Mouse (Mus musculus): ENCODE data around the gene Gjb4. TPM values are rescaled to one million over a fixed set of nuclear protein-coding genes. Genes with fewer than 3 reads are reported as not detected.

Gjb4 gene
- total and polyA plus RNA-seq, 3 experiments = 0.14 TPM; not detected in 2

DNA sequence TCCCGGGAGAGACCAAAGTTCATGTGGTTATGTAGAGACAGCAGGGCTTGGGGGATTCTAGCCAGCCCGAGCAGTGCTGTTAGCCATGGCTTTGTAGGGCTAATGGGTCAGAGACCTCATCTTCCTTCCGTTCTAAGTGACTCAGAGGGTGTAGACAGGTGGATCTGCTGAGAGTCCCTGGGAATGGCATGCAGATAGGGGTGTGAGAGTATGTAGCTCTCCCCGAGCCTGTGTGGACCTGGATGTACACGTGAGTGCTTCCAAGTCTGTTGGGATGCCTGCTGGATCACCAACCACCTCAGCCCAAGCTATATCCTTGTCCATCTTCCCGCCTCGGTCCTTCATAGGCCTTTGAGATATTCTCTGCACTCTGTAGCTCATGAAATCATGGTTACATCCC, 25.5 kb downstream of the Gjb4 start:
- no peak overlapping the region for H3K4me3 ChIP-seq
- intact Hi-C loops (cut with DNase I) = no loop called here
- no peak for DNase-seq
- no peaks in the 10 kb centered on the region for H3K36me3 ChIP-seq (ENCODE audit: control insufficient read depth, insufficient read depth, low read length)
- H3K27ac ChIP-seq = no peak overlapping the region
- no peak overlapping the region for H3K9ac ChIP-seq (ENCODE audit: low read depth, low read length)
- H3K4me1 ChIP-seq (ENCODE audit: control insufficient read depth, insufficient read depth, low read length) = no peaks in the 10 kb centered on the region
- WGBS = 48% methylated on average over 7 of the region's 7 CpGs
- H3K79me2 ChIP-seq (replicated peaks; ENCODE audit: control insufficient read depth, insufficient read depth, low read length) = no peaks in the 10 kb centered on the region
- no peak for TF ChIP-seq EP300 (IDR thresholded peaks at IDR 0.05; ENCODE audit: insufficient read depth, low read depth, low read length)
- no peak for TF ChIP-seq CTCF (IDR thresholded peaks at IDR 0.05)
- no peak for TF ChIP-seq POLR2A (IDR thresholded peaks at IDR 0.05; ENCODE audit: insufficient read depth, low read depth, low read length)
- H3K27me3 ChIP-seq (ENCODE audit: control insufficient read depth, insufficient read depth, low read length) = peaks cover 8% of the 10 kb centered on the region

DNA sequence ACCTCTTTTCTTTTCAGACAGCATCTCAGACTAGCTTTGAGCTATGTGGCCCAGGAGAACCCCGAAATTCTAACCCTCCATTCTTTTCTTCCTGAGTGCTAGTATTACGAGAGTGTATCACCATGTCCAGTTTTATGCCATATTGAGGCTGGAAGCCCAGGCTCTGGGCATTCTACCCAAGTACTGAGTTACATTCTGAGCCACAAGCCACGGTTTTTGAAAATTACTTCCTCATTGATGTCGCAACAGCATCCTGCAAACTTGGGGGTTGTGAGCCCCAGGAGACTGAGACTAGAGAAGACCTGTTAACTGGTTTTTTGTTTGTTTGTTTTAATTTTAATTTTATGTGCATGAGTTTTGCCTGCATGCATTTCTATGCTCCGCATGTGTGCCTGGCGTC, 26.1 kb downstream of the Gjb4 start:
- Histone ChIP-seq H3K4me3 (no peak overlapping the region), H3K36me3 (ENCODE audit: control insufficient read depth, insufficient read depth, low read length) (no peaks in the 10 kb centered on the region), H3K79me2 (replicated peaks; ENCODE audit: control insufficient read depth, insufficient read depth, low read length) (no peaks in the 10 kb centered on the region), H3K4me1 (ENCODE audit: control insufficient read depth, insufficient read depth, low read length) (no peaks in the 10 kb centered on the region), H3K9ac (ENCODE audit: low read depth, low read length) (no peak overlapping the region), H3K27me3 (ENCODE audit: control insufficient read depth, insufficient read depth, low read length) (peaks cover 8% of the 10 kb centered on the region), H3K27ac (no peak overlapping the region)
- no peak for DNase-seq
- TF ChIP-seq EP300 (IDR thresholded peaks at IDR 0.05; ENCODE audit: insufficient read depth, low read depth, low read length) (no peak), CTCF (IDR thresholded peaks at IDR 0.05) (no peak), POLR2A (IDR thresholded peaks at IDR 0.05; ENCODE audit: insufficient read depth, low read depth, low read length) (no peak)
- intact Hi-C loops (cut with DNase I) = no loop called here
- WGBS = 57% methylated on average over 6 of the region's 6 CpGs

DNA sequence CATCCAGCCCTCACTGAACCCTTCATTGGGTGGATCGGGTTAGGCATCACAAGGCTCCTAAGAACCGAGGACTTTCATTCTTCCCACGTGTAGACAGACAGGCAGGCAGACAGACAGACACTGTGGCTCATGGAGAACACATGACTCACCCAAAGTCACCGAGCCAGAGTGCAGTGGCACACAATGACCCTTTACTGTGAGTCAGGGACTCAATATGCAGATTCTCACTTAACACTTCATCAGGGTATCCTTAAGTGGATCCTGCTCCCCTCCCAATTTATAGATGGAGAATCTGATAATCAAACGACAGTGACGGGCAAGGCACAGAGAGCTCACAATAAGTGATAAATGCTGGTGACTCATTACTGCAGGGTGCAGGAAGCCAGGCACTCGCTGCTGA, 26.6 kb downstream of the Gjb4 start:
- no peak for DNase-seq
- Histone ChIP-seq H3K27me3 (ENCODE audit: control insufficient read depth, insufficient read depth, low read length) (peaks cover 8% of the 10 kb centered on the region), H3K79me2 (replicated peaks; ENCODE audit: control insufficient read depth, insufficient read depth, low read length) (no peaks in the 10 kb centered on the region), H3K4me1 (ENCODE audit: control insufficient read depth, insufficient read depth, low read length) (no peaks in the 10 kb centered on the region), H3K27ac (no peak overlapping the region), H3K36me3 (ENCODE audit: control insufficient read depth, insufficient read depth, low read length) (no peaks in the 10 kb centered on the region), H3K9ac (ENCODE audit: low read depth, low read length) (no peak overlapping the region), H3K4me3 (no peak overlapping the region)
- 19% methylated on average over 7 of the region's 7 CpGs for WGBS
- intact Hi-C loops (cut with DNase I) = no loop called here
- no peak for TF ChIP-seq POLR2A (IDR thresholded peaks at IDR 0.05; ENCODE audit: insufficient read depth, low read depth, low read length)
- no peak for TF ChIP-seq EP300 (IDR thresholded peaks at IDR 0.05; ENCODE audit: insufficient read depth, low read depth, low read length)
- TF ChIP-seq CTCF (IDR thresholded peaks at IDR 0.05) = no peak

DNA sequence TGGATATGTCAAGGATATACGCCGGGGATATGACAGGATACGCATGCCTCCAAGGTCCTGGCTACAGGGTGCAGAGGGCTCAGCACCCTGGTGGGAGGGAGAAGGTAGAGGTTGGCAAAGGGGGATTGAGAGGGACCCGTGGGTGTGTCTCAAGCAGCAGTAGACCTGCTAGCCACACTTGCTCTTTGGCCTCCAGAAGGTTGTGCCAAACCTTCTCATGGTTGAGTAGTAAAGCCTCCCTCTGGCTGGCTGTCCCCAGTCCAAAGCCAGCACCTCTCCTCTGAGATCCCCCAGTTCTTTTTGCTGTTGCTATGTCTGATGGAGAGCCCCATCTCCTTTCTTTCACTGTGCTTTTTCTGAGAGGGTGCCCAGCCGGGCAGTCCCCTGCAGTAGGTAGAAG, 28.6 kb downstream of the Gjb4 start:
- Histone ChIP-seq H3K79me2 (replicated peaks; ENCODE audit: control insufficient read depth, insufficient read depth, low read length) (no peaks in the 10 kb centered on the region), H3K9ac (ENCODE audit: low read depth, low read length) (no peak overlapping the region), H3K27ac (no peak overlapping the region), H3K36me3 (ENCODE audit: control insufficient read depth, insufficient read depth, low read length) (no peaks in the 10 kb centered on the region), H3K4me3 (no peak overlapping the region), H3K4me1 (ENCODE audit: control insufficient read depth, insufficient read depth, low read length) (no peaks in the 10 kb centered on the region), H3K27me3 (ENCODE audit: control insufficient read depth, insufficient read depth, low read length) (peaks cover 2% of the 10 kb centered on the region; the same call in 1 of the 2 replicates)
- intact Hi-C loops (cut with DNase I) = no loop called here
- WGBS = 78% methylated on average over 5 of the region's 5 CpGs
- no peak for DNase-seq
- TF ChIP-seq POLR2A (IDR thresholded peaks at IDR 0.05; ENCODE audit: insufficient read depth, low read depth, low read length) (no peak), CTCF (IDR thresholded peaks at IDR 0.05) (no peak), EP300 (IDR thresholded peaks at IDR 0.05; ENCODE audit: insufficient read depth, low read depth, low read length) (no peak)

DNA sequence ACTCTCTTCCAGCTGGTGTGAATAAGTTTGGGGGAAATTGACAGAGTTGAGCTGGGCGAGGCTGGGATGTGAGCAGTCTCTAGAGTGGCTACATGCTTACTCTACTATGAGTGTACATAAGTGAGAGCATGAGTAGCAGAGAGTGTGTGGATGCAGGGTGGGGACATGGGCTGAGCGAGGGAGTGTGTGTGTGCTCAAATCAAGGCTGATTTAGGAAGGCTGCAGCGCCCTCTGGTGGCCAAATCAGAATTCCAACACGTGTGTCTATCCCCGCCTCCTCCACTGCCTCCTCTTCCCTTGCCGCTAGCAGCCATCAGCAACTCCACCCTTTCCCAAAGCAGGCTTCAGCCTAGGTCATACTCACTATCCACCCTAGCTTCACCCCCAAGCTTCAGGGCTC, 29.1 kb downstream of the Gjb4 start:
- Histone ChIP-seq H3K9ac (ENCODE audit: low read depth, low read length) (no peak overlapping the region), H3K79me2 (replicated peaks; ENCODE audit: control insufficient read depth, insufficient read depth, low read length) (no peaks in the 10 kb centered on the region), H3K4me1 (ENCODE audit: control insufficient read depth, insufficient read depth, low read length) (no peaks in the 10 kb centered on the region), H3K36me3 (ENCODE audit: control insufficient read depth, insufficient read depth, low read length) (no peaks in the 10 kb centered on the region), H3K27me3 (ENCODE audit: control insufficient read depth, insufficient read depth, low read length) (no peaks in the 10 kb centered on the region; the same call in 1 of the 2 replicates), H3K27ac (no peak overlapping the region), H3K4me3 (no peak overlapping the region)
- intact Hi-C loops (cut with DNase I) = no loop called here
- 5% methylated on average over 6 of the region's 6 CpGs for WGBS
- peak; percentile 64 to 80 for DNase-seq
- TF ChIP-seq EP300 (IDR thresholded peaks at IDR 0.05; ENCODE audit: insufficient read depth, low read depth, low read length) (no peak), CTCF (IDR thresholded peaks at IDR 0.05) (peak; percentile 76)

DNA sequence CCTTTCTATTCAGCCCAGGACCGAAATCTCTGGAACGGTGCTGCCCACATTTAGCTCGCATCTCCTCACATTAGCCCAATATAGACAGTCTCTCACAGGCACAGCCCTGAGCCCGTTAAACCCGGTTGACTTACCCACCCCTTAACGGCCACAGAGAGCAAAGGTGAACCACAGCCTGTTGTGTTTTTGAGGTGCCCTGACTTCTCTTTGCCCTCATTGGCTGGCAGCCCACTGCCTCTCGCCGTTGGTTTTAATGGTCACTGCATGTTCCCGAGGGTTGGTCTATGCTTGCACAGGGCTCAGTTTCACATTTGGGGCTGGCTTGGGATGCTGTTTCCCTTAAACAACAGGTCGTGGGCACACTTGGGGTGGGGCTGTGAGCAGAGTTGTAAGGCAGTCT, 29.6 kb downstream of the Gjb4 start:
- Histone ChIP-seq H3K4me1 (ENCODE audit: control insufficient read depth, insufficient read depth, low read length) (no peaks in the 10 kb centered on the region), H3K27ac (no peak overlapping the region), H3K9ac (ENCODE audit: low read depth, low read length) (no peak overlapping the region), H3K36me3 (ENCODE audit: control insufficient read depth, insufficient read depth, low read length) (no peaks in the 10 kb centered on the region), H3K79me2 (replicated peaks; ENCODE audit: control insufficient read depth, insufficient read depth, low read length) (no peaks in the 10 kb centered on the region), H3K27me3 (ENCODE audit: control insufficient read depth, insufficient read depth, low read length) (no peaks in the 10 kb centered on the region; the same call in 1 of the 2 replicates), H3K4me3 (no peak overlapping the region)
- DNase-seq = no peak
- intact Hi-C loops (cut with DNase I) = no loop called here
- TF ChIP-seq EP300 (IDR thresholded peaks at IDR 0.05; ENCODE audit: insufficient read depth, low read depth, low read length) (no peak), POLR2A (IDR thresholded peaks at IDR 0.05; ENCODE audit: insufficient read depth, low read depth, low read length) (no peak), CTCF (IDR thresholded peaks at IDR 0.05) (no peak)
- WGBS = 73% methylated on average over 10 of the region's 10 CpGs
